Mouse (Mus musculus) limb, embryonic 14.5 days (tissue): ENCODE data around the gene B3gnt2. TPM values are rescaled to one million over a fixed set of nuclear protein-coding genes. Genes with fewer than 3 reads are reported as not detected.
A peak's percentile ranks its signal among the peaks of the same experiment; 100 is the strongest.

Experiments
- ATAC-seq: fragments of 200-750 bp; cut with Nextera tagmentation; 2 replicates; pipeline ENCODE4 v1.8.0; 2017; ENCODE audit warnings: low read depth, moderate number of reproducible peaks, moderate TSS enrichment; ENCODE audit not compliant: low FRiP score
- DNase-seq: peaks from one replicate; pipeline ENCODE4 v3.0.0-alpha.2; 2015; ENCODE audit warnings: low spot score
- H3K27ac ChIP-seq: fragments of 300-500 bp; sonication (generic); replicated peaks from 2 replicates; pipeline ENCODE4 v1.5.1; 2014; ENCODE audit warnings: low read depth, mild to moderate bottlenecking, low read length, moderate library complexity, mixed read lengths
- H3K27me3 ChIP-seq: fragments of 300-500 bp; sonication (generic); 2 replicates; pipeline ENCODE4 v1.6.1; 2014; ENCODE audit warnings: low read length, mixed read lengths; ENCODE audit not compliant: control insufficient read depth, insufficient read depth
- H3K36me3 ChIP-seq: fragments of 300-500 bp; sonication (generic); 2 replicates; pipeline ENCODE4 v1.6.1; 2014; ENCODE audit warnings: mild to moderate bottlenecking, low read length, moderate library complexity, mixed read lengths; ENCODE audit not compliant: control insufficient read depth, insufficient read depth
- H3K4me1 ChIP-seq: fragments of 300-500 bp; sonication (generic); 2 replicates; pipeline ENCODE4 v1.6.1; 2014; ENCODE audit warnings: antibody characterized with exemption, low read length, mixed read lengths; ENCODE audit not compliant: control insufficient read depth, insufficient read depth
- H3K4me2 ChIP-seq: fragments of 300-500 bp; sonication (generic); replicated peaks from 2 replicates; pipeline ENCODE4 v1.6.1; 2014; ENCODE audit warnings: low read depth, mild to moderate bottlenecking, low read length, moderate library complexity; ENCODE audit not compliant: severe bottlenecking
- H3K4me3 ChIP-seq: fragments of 300-500 bp; sonication (generic); replicated peaks from 2 replicates; pipeline ENCODE4 v1.5.1; 2014; ENCODE audit warnings: low read length
- H3K9ac ChIP-seq: fragments of 300-500 bp; sonication (generic); 2 replicates; pipeline ENCODE4 v1.6.1; 2014; ENCODE audit warnings: mild to moderate bottlenecking, low read depth, low read length, moderate library complexity; ENCODE audit not compliant: severe bottlenecking
- H3K9me3 ChIP-seq: fragments of 300-500 bp; sonication (generic); 2 replicates; pipeline ENCODE4 v1.6.1; 2016; ENCODE audit warnings: low read length; ENCODE audit not compliant: control insufficient read depth
- POLR2A ChIP-seq: fragments of 200-500 bp; IDR thresholded peaks from 2 replicates; pipeline ENCODE4 v1.8.0; 2012; ENCODE audit warnings: inconsistent platforms, mild to moderate bottlenecking, moderate library complexity, borderline replicate concordance; ENCODE audit not compliant: insufficient read depth, insufficient read length; ENCODE audit errors: extremely low read depth
- WGBS: fragments of 180-500 bp; shearing (Covaris S2); extraction: QIAGEN DNeasy Blood & Tissue Kit; methylation state at CpG from one replicate; pipeline ENCODE4 v1.1.7; 2014; 5-methylcytosine and 5-hydroxymethylcytosine counted together
- polyA plus RNA-seq, 2 experiments: library from polyadenylated mRNA; depleted of rRNA in 1 of 2; stranded (reverse) in 1 of 2; unstranded in 1 of 2; fragments of >200 nt; fragmentation: Nextera tagmentation in 1 of 2; extraction: Ambion mirVana in 1 of 2; gene quantifications; 2 replicates each; pipeline versions ENCODE4 v1.2.1 to v1.2.3; 2012 to 2014

B3gnt2 gene
- polyA plus RNA-seq, 2 experiments = 6.2 to 9.7 TPM

DNA sequence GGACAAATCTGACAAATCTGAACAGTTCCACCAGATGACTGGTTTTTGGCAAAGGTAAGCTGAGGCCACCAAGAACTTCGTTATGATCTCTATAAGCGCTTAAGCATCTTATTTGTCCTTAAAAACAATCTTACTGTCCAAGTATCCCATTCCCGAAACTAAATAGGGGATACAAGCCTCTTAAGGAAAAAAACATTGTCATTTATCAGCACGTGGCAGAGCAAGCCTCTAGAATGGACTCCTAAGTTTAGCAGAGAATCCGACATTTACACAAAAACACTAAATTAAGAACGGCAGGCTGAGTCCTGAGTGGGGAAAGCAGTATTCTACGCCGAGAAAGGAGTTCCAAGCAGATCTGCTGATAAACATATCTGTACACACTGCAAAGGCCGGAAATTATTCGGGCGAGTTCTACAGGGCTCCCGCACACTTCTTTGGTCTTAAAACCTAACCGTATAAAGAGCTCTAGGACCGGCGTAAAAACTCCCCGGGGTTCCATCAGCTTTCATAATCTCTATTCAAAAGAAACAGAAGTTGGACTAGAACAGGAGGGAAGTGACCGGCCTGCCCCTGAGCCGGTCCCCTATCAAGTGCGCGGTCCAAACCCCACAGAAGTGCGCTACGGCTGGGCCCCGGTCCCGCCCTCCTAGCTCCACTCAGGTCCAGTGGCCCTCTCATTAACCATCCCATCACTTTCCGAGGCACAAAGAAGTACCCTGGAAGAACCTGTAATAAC is 2.9 kb downstream of the B3gnt2 start:
- H3K9ac ChIP-seq = peak overlapping the region; percentile 40
- H3K4me2 ChIP-seq = peak overlapping the region; percentile 95
- ATAC-seq (no peak), DNase-seq (no peak)
- H3K27me3 ChIP-seq = peaks cover 29% of the 10 kb centered on the region
- H3K4me1 ChIP-seq = peaks cover 15% of the 10 kb centered on the region
- no peak for TF ChIP-seq POLR2A
- no peak overlapping the region for H3K27ac ChIP-seq
- H3K36me3 ChIP-seq = no peaks in the 10 kb centered on the region
- WGBS = 17% methylated on average over 25 of the region's 25 CpGs
- peak overlapping the region; percentile 75 for H3K4me3 ChIP-seq
- no peaks in the 10 kb centered on the region for H3K9me3 ChIP-seq

DNA sequence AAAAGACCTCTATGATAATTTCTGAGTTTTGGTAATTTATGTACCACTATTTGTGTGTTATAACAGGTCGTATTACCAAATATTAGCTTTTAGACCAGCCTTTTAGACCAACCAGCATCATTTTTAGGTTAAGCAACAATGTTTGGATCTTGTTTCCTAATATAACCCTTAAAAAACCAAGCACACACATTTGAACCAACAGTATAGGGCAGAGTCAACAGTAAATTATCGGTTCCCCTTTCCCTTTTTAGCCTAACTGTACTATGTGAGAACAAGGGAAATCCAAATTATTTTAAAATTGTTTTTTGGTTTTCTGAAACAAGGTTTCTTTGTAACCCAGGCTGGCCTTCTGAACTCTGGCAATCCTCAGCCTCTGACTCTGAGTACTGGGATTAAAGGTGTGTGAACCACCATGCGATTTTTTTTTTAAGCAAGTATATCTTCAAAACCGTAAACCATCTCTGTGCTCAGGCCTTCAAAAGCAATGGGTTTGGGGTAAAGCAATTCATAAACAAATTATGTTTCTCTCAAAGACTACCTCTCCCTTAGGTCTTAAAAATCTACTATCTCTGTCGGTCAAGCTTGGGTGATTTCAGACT is 3.6 kb downstream of the B3gnt2 start:
- WGBS = 79% methylated on average over 5 of the region's 5 CpGs
- no peak for TF ChIP-seq POLR2A
- Histone ChIP-seq H3K4me3 (no peak overlapping the region; the same call in 1 of the 2 replicates), H3K27me3 (peaks cover 29% of the 10 kb centered on the region), H3K36me3 (no peaks in the 10 kb centered on the region), H3K27ac (no peak overlapping the region), H3K4me2 (no peak overlapping the region), H3K4me1 (peaks cover 17% of the 10 kb centered on the region), H3K9me3 (no peaks in the 10 kb centered on the region), H3K9ac (no peak overlapping the region)
- ATAC-seq (no peak), DNase-seq (no peak)

DNA sequence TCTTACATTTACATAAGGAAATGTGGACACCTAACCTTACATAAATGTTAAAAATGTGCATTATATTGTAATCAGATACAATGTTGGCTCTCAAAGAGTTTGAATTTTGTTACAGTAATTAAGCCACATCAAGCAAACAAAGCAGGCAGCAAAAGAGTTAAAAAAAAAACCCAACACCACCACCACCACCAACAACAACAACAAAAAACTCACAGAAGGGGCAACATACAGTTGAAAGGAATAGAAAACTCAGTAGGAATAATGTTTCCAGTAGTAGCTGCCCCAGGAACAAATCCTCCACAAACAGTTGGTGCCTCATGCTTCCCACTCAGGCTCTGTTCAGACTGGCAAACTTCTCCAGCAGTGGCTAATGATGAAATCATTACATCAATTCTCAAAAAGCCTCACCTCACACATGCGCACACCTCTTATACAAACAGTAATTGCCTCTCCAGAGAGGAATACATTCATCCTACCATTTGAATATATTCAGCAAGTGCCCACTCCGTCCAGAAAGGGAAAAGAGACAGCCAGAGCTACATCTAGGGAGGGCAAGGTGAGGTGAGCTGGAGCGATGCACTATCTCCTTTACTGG is 4.3 kb downstream of the B3gnt2 start:
- no peak overlapping the region for H3K4me2 ChIP-seq
- H3K27ac ChIP-seq = no peak overlapping the region
- 88% methylated on average over 3 of the region's 3 CpGs for WGBS
- no peaks in the 10 kb centered on the region for H3K9me3 ChIP-seq
- H3K4me3 ChIP-seq = no peak overlapping the region
- no peaks in the 10 kb centered on the region for H3K36me3 ChIP-seq
- H3K27me3 ChIP-seq = peaks cover 29% of the 10 kb centered on the region
- no peak for DNase-seq
- H3K9ac ChIP-seq = no peak overlapping the region
- ATAC-seq = no peak
- TF ChIP-seq POLR2A = no peak
- peaks cover 17% of the 10 kb centered on the region for H3K4me1 ChIP-seq

DNA sequence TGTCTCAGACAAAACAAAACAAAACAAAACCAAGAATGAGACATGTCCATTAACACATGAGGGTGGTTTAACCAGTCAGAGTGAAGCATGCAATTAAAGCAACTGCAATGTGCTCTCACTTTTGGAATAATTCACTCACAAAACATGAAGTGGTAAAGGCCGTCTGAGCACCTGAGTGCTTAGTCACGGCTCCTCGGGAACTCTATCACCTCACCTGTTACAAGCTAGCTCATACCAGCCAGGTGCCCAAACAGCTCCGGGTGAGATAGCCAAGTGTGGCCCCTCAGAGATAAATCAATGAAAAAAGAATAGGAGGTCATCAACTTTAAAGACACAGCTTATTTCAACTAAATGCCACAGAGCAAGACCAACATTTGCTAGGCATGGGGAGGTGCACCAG is 6.2 kb downstream of the B3gnt2 start:
- H3K4me2 ChIP-seq = no peak overlapping the region
- no peak for TF ChIP-seq POLR2A
- 80% methylated on average over 4 of the region's 4 CpGs for WGBS

DNA sequence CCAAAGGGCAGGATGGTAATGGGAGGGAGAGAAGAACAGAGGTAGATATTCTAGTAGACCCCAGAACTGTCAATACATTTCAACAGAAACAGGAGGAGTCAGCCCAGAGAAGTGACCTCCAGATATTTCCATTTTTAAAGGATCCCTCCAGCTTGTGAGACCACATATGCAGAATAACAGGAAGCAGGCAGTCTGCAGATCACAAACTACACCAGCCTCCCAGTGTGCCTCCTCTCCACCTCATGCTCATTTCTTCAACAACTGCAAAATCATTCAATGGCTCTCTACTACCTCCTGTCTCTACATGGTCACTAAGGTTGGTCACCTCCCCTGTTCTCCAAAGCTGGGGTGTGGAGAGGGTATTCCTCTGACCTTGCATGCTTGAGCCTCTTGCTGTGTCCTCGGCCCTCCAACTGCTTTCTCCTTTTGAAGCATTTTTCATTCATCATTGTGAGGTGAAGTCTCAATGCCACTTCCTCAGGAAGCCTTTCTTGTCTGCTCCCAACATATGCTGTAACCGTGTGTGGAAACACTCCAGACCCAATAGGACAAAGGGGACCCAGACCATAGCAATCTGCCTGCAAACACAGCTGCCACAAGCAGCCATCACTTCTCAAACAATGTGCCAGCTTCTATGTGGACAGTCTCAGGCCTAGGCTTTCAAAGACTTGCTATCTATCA is 7.1 kb downstream of the B3gnt2 start:
- no peaks in the 10 kb centered on the region for H3K36me3 ChIP-seq
- H3K4me3 ChIP-seq = no peak overlapping the region
- peaks cover 22% of the 10 kb centered on the region for H3K27me3 ChIP-seq
- ATAC-seq = no peak
- H3K27ac ChIP-seq = no peak overlapping the region
- no peak for TF ChIP-seq POLR2A
- H3K9ac ChIP-seq = no peak overlapping the region
- no peak for DNase-seq
- no peak overlapping the region for H3K4me2 ChIP-seq
- H3K4me1 ChIP-seq = peaks cover 16% of the 10 kb centered on the region
- 72% methylated on average over 2 of the region's 2 CpGs for WGBS
- H3K9me3 ChIP-seq = no peaks in the 10 kb centered on the region

More for the DNA sequence above, 6.2 kb downstream of the B3gnt2 start:
- no peak overlapping the region for H3K9ac ChIP-seq
- H3K36me3 ChIP-seq = no peaks in the 10 kb centered on the region
- H3K9me3 ChIP-seq = no peaks in the 10 kb centered on the region
- H3K4me3 ChIP-seq = no peak overlapping the region
- ATAC-seq = no peak
- no peak overlapping the region for H3K27ac ChIP-seq
- H3K4me1 ChIP-seq = peaks cover 19% of the 10 kb centered on the region
- DNase-seq = no peak
- H3K27me3 ChIP-seq = peaks cover 29% of the 10 kb centered on the region
